Mouse (Mus musculus) G1E (cell line): ENCODE results near the gene Mmp24.

ENCODE experiments used
- CTCF ChIP-seq: IDR thresholded peaks from 2 replicates; pipeline ENCODE4 v1.5.1; 2012; ENCODE audit warnings: low read depth, low read length, inconsistent platforms, mixed read lengths
- GATA2 ChIP-seq: IDR thresholded peaks from 2 replicates; pipeline ENCODE4 v1.6.1; 2012; ENCODE audit warnings: low read depth, low read length, inconsistent platforms, borderline replicate concordance

DNA sequence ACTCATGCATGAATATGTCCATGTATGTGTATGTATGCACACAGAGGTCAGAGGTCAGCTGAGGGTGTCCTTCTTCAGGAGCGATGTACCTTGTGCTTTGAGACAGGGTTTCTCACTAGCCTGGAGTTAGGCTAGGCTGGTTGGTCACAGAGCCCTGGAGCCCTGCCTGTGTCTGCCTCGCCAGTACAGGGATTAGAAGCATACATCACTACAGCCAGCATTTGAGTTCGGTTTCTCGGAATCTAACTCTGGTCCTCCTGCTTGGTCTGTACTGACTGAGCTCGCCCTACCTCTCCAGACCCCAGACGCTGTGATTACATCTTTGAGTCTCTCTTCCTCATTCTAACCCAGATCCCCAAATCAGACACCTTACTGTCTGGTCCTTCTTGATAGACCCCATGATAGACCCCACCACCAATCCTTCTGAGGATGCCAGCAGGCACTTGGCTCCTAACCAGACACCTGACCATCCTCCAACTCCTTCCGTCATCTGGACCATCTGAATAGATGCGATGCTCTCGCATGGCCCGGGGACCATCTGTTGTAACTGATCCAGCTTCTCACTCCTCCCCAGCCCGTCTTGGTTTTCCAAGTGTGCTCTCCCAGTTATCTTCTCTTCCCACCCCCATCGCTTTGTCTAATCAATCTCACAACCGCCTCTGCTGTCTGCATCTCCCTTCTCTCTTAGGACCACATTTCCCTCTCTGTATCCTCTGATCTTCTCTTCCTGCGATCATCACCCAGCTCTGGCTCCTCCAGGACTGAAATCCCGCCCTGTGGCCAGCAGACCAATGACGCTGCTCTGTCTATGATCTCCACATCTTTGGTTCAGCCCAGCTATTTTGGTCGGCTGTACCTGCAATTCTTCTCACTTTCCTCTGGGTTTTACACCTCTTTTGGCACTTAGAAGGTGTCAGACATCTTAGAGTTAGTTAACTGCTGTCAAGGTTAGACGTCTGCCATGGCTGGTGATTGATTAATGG lies 13.1 kb downstream of the Mmp24 start:
- no peak for TF ChIP-seq GATA2
- TF ChIP-seq CTCF = no peak
